Mouse (Mus musculus): ENCODE data around the gene Ackr3. TPM values are rescaled to one million over a fixed set of nuclear protein-coding genes. Genes with fewer than 3 reads are reported as not detected.

Gene Ackr3
- polyA plus RNA-seq, 1 experiment from 2014 or later: 27.0 TPM

GRCm38 (mm10) chr1:90239336-90240225 is 35.8 kb downstream of the Ackr3 start:
- Histone ChIP-seq H3K27ac (ENCODE audit: low read length) (no peak overlapping the region), H3K4me1 (ENCODE audit: control insufficient read depth, insufficient read depth, low read length) (peaks cover 7% of the 10 kb centered on the region; the same call in 1 of the 2 replicates), H3K27me3 (ENCODE audit: control insufficient read depth, insufficient read depth, low read length) (no peaks in the 10 kb centered on the region), H3K9ac (ENCODE audit: low read length) (no peak overlapping the region), H3K9me3 (replicated peaks; ENCODE audit: control insufficient read depth, low read length) (no peaks in the 10 kb centered on the region), H3K4me3 (ENCODE audit: low read length) (no peak overlapping the region), H3K36me3 (ENCODE audit: control insufficient read depth, insufficient read depth) (no peaks in the 10 kb centered on the region), H3K4me2 (ENCODE audit: low read depth, low read length) (no peak overlapping the region)
- 85% methylated on average over 16 of the region's 16 CpGs for WGBS
- ATAC-seq (replicated peaks; ENCODE audit: extremely low read depth, insufficient read depth, low FRiP score): no peak

GRCm38 (mm10) chr1:90240287-90240686 is 36.5 kb downstream of the Ackr3 start:
- no peak overlapping the region for H3K4me2 ChIP-seq (ENCODE audit: low read depth, low read length)
- no peaks in the 10 kb centered on the region for H3K36me3 ChIP-seq (ENCODE audit: control insufficient read depth, insufficient read depth)
- H3K9ac ChIP-seq (ENCODE audit: low read length): no peak overlapping the region
- no peaks in the 10 kb centered on the region for H3K9me3 ChIP-seq (replicated peaks; ENCODE audit: control insufficient read depth, low read length)
- no peak overlapping the region for H3K4me3 ChIP-seq (ENCODE audit: low read length)
- ATAC-seq (replicated peaks; ENCODE audit: extremely low read depth, insufficient read depth, low FRiP score): no peak
- no peak overlapping the region for H3K27ac ChIP-seq (ENCODE audit: low read length)
- WGBS: 42% methylated on average over 4 of the region's 4 CpGs
- H3K27me3 ChIP-seq (ENCODE audit: control insufficient read depth, insufficient read depth, low read length): no peaks in the 10 kb centered on the region
- H3K4me1 ChIP-seq (ENCODE audit: control insufficient read depth, insufficient read depth, low read length): peaks cover 4% of the 10 kb centered on the region; the same call in 1 of the 2 replicates

- Histone ChIP-seq H3K27me3 (ENCODE audit: control insufficient read depth, insufficient read depth, low read length) (no peaks in the 10 kb centered on the region), H3K4me3 (ENCODE audit: low read length) (no peak overlapping the region), H3K9me3 (replicated peaks; ENCODE audit: control insufficient read depth, low read length) (no peaks in the 10 kb centered on the region), H3K4me2 (ENCODE audit: low read depth, low read length) (no peak overlapping the region), H3K27ac (ENCODE audit: low read length) (no peak overlapping the region), H3K9ac (ENCODE audit: low read length) (no peak overlapping the region), H3K4me1 (ENCODE audit: control insufficient read depth, insufficient read depth, low read length) (peaks cover 4% of the 10 kb centered on the region; the same call in 1 of the 2 replicates), H3K36me3 (ENCODE audit: control insufficient read depth, insufficient read depth) (no peaks in the 10 kb centered on the region)
- ATAC-seq (replicated peaks; ENCODE audit: extremely low read depth, insufficient read depth, low FRiP score): no peak
- 67% methylated on average over 8 of the region's 8 CpGs for WGBS
Measured at GRCm38 (mm10) chr1:90242444-90242989, 38.7 kb downstream of the Ackr3 start.

GRCm38 (mm10) chr1:90244537-90244936 is 40.8 kb downstream of the Ackr3 start:
- ATAC-seq (replicated peaks; ENCODE audit: extremely low read depth, insufficient read depth, low FRiP score): no peak
- no peak overlapping the region for H3K9ac ChIP-seq (ENCODE audit: low read length)
- H3K4me3 ChIP-seq (ENCODE audit: low read length): no peak overlapping the region
- no peaks in the 10 kb centered on the region for H3K36me3 ChIP-seq (ENCODE audit: control insufficient read depth, insufficient read depth)
- no peak overlapping the region for H3K4me2 ChIP-seq (ENCODE audit: low read depth, low read length)
- H3K4me1 ChIP-seq (ENCODE audit: control insufficient read depth, insufficient read depth, low read length): peaks cover 4% of the 10 kb centered on the region; the same call in 1 of the 2 replicates
- 73% methylated on average over 1 of the region's 1 CpGs for WGBS
- H3K27me3 ChIP-seq (ENCODE audit: control insufficient read depth, insufficient read depth, low read length): no peaks in the 10 kb centered on the region
- no peak overlapping the region for H3K27ac ChIP-seq (ENCODE audit: low read length)
- no peaks in the 10 kb centered on the region for H3K9me3 ChIP-seq (replicated peaks; ENCODE audit: control insufficient read depth, low read length)

- Histone ChIP-seq H3K9ac (ENCODE audit: low read length) (no peak overlapping the region), H3K9me3 (replicated peaks; ENCODE audit: control insufficient read depth, low read length) (no peaks in the 10 kb centered on the region), H3K4me1 (ENCODE audit: control insufficient read depth, insufficient read depth, low read length) (peaks cover under 1% of the 10 kb centered on the region; the same call in 1 of the 2 replicates), H3K4me3 (ENCODE audit: low read length) (no peak overlapping the region), H3K27me3 (ENCODE audit: control insufficient read depth, insufficient read depth, low read length) (no peaks in the 10 kb centered on the region), H3K27ac (ENCODE audit: low read length) (no peak overlapping the region), H3K4me2 (ENCODE audit: low read depth, low read length) (no peak overlapping the region), H3K36me3 (ENCODE audit: control insufficient read depth, insufficient read depth) (no peaks in the 10 kb centered on the region)
- 75% methylated on average over 7 of the region's 7 CpGs for WGBS
- no peak for ATAC-seq (replicated peaks; ENCODE audit: extremely low read depth, insufficient read depth, low FRiP score)
Measured at GRCm38 (mm10) chr1:90245533-90245932, 41.8 kb downstream of the Ackr3 start.

- WGBS: 77% methylated on average over 8 of the region's 8 CpGs
- no peaks in the 10 kb centered on the region for H3K9me3 ChIP-seq (replicated peaks; ENCODE audit: control insufficient read depth, low read length)
- no peak overlapping the region for H3K4me3 ChIP-seq (ENCODE audit: low read length)
- H3K9ac ChIP-seq (ENCODE audit: low read length): no peak overlapping the region
- ATAC-seq (replicated peaks; ENCODE audit: extremely low read depth, insufficient read depth, low FRiP score): no peak
- no peaks in the 10 kb centered on the region for H3K36me3 ChIP-seq (ENCODE audit: control insufficient read depth, insufficient read depth)
- no peak overlapping the region for H3K27ac ChIP-seq (ENCODE audit: low read length)
- no peaks in the 10 kb centered on the region for H3K27me3 ChIP-seq (ENCODE audit: control insufficient read depth, insufficient read depth, low read length)
- H3K4me1 ChIP-seq (ENCODE audit: control insufficient read depth, insufficient read depth, low read length): no peaks in the 10 kb centered on the region
- H3K4me2 ChIP-seq (ENCODE audit: low read depth, low read length): no peak overlapping the region
Measured at GRCm38 (mm10) chr1:90246035-90246434, 42.3 kb downstream of the Ackr3 start.

GRCm38 (mm10) chr1:90246800-90247199 is 43.0 kb downstream of the Ackr3 start:
- Histone ChIP-seq H3K4me3 (ENCODE audit: low read length) (no peak overlapping the region), H3K9me3 (replicated peaks; ENCODE audit: control insufficient read depth, low read length) (no peaks in the 10 kb centered on the region), H3K27me3 (ENCODE audit: control insufficient read depth, insufficient read depth, low read length) (no peaks in the 10 kb centered on the region), H3K4me2 (ENCODE audit: low read depth, low read length) (no peak overlapping the region), H3K36me3 (ENCODE audit: control insufficient read depth, insufficient read depth) (no peaks in the 10 kb centered on the region), H3K4me1 (ENCODE audit: control insufficient read depth, insufficient read depth, low read length) (no peaks in the 10 kb centered on the region), H3K27ac (ENCODE audit: low read length) (no peak overlapping the region), H3K9ac (ENCODE audit: low read length) (no peak overlapping the region)
- ATAC-seq (replicated peaks; ENCODE audit: extremely low read depth, insufficient read depth, low FRiP score): no peak
- WGBS: 56% methylated on average over 1 of the region's 1 CpGs

- 78% methylated on average over 4 of the region's 4 CpGs for WGBS
- ATAC-seq (replicated peaks; ENCODE audit: extremely low read depth, insufficient read depth, low FRiP score): no peak
- no peak overlapping the region for H3K9ac ChIP-seq (ENCODE audit: low read length)
- H3K4me3 ChIP-seq (ENCODE audit: low read length): no peak overlapping the region
- H3K9me3 ChIP-seq (replicated peaks; ENCODE audit: control insufficient read depth, low read length): no peaks in the 10 kb centered on the region
- no peaks in the 10 kb centered on the region for H3K36me3 ChIP-seq (ENCODE audit: control insufficient read depth, insufficient read depth)
- H3K27me3 ChIP-seq (ENCODE audit: control insufficient read depth, insufficient read depth, low read length): no peaks in the 10 kb centered on the region
- H3K4me1 ChIP-seq (ENCODE audit: control insufficient read depth, insufficient read depth, low read length): no peaks in the 10 kb centered on the region
- no peak overlapping the region for H3K4me2 ChIP-seq (ENCODE audit: low read depth, low read length)
- no peak overlapping the region for H3K27ac ChIP-seq (ENCODE audit: low read length)
Measured at GRCm38 (mm10) chr1:90247234-90247633, 43.5 kb downstream of the Ackr3 start.
